Mouse (Mus musculus): ENCODE data around the gene Cd209g. TPM values are rescaled to one million over a fixed set of nuclear protein-coding genes. Genes with fewer than 3 reads are reported as not detected.

Gene Cd209g
- polyA plus RNA-seq, 1 experiment from 2014 or later, result not detected

- no peaks in the 10 kb centered on the region for H3K27me3 ChIP-seq (replicated peaks; ENCODE audit: control insufficient read depth, insufficient read depth, low read length)
- no peak overlapping the region for H3K27ac ChIP-seq (ENCODE audit: low read depth, low read length)
- H3K4me3 ChIP-seq (ENCODE audit: low read depth, low read length), result no peak overlapping the region
- WGBS, result 83% methylated on average over 1 of the region's 1 CpGs
- ATAC-seq, result no peak
- no peak overlapping the region for H3K4me2 ChIP-seq (replicated peaks; ENCODE audit: low read depth)
- no peak for TF ChIP-seq CTCF (IDR thresholded peaks at IDR 0.05; ENCODE audit: low read depth)
- no peaks in the 10 kb centered on the region for H3K9me3 ChIP-seq (ENCODE audit: control insufficient read depth)
- no peaks in the 10 kb centered on the region for H3K4me1 ChIP-seq (replicated peaks; ENCODE audit: control insufficient read depth, insufficient read depth, low read length)
- no peaks in the 10 kb centered on the region for H3K36me3 ChIP-seq (ENCODE audit: control insufficient read depth, insufficient read depth)
- H3K9ac ChIP-seq (ENCODE audit: low read depth, low read length), result no peak overlapping the region
These were observed 34.0 kb downstream of the Cd209g start for GRCm38 (mm10) chr8:4167918-4168317.

- H3K27me3 ChIP-seq (replicated peaks; ENCODE audit: control insufficient read depth, insufficient read depth, low read length), result no peaks in the 10 kb centered on the region
- no peaks in the 10 kb centered on the region for H3K9me3 ChIP-seq (ENCODE audit: control insufficient read depth)
- no peaks in the 10 kb centered on the region for H3K4me1 ChIP-seq (replicated peaks; ENCODE audit: control insufficient read depth, insufficient read depth, low read length)
- H3K27ac ChIP-seq (ENCODE audit: low read depth, low read length), result no peak overlapping the region
- no peaks in the 10 kb centered on the region for H3K36me3 ChIP-seq (ENCODE audit: control insufficient read depth, insufficient read depth)
- 74% methylated on average over 3 of the region's 3 CpGs for WGBS
- H3K4me3 ChIP-seq (ENCODE audit: low read depth, low read length), result no peak overlapping the region
- TF ChIP-seq CTCF (IDR thresholded peaks at IDR 0.05; ENCODE audit: low read depth), result no peak
- ATAC-seq, result no peak
- H3K9ac ChIP-seq (ENCODE audit: low read depth, low read length), result no peak overlapping the region
- no peak overlapping the region for H3K4me2 ChIP-seq (replicated peaks; ENCODE audit: low read depth)
These were observed 38.6 kb downstream of the Cd209g start for GRCm38 (mm10) chr8:4172486-4172885.

DNA sequence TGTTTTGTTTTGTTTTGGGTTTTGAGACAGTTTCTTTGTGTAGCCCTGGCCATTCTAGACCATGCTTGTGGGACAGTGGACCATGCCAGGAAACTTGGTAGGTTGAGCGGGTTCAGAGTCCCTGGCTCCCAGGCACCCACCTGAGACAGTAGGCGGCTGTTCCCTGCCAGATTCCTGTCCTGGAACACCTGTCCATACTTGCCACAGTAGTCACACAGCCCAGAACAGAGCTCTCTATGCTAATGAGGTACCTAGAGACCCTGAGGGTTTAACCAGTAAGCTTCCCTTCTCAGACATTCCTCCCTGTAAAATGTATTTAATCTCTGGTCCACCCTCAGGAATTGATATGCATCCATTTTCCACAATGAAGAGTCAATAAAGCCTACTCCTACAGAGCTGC is 40.1 kb downstream of the Cd209g start:
- Histone ChIP-seq H3K36me3 (ENCODE audit: control insufficient read depth, insufficient read depth) (no peaks in the 10 kb centered on the region), H3K27ac (ENCODE audit: low read depth, low read length) (no peak overlapping the region), H3K4me1 (replicated peaks; ENCODE audit: control insufficient read depth, insufficient read depth, low read length) (no peaks in the 10 kb centered on the region), H3K9me3 (ENCODE audit: control insufficient read depth) (no peaks in the 10 kb centered on the region), H3K9ac (ENCODE audit: low read depth, low read length) (no peak overlapping the region), H3K27me3 (replicated peaks; ENCODE audit: control insufficient read depth, insufficient read depth, low read length) (no peaks in the 10 kb centered on the region), H3K4me2 (replicated peaks; ENCODE audit: low read depth) (no peak overlapping the region), H3K4me3 (ENCODE audit: low read depth, low read length) (no peak overlapping the region)
- no peak for ATAC-seq
- TF ChIP-seq CTCF (IDR thresholded peaks at IDR 0.05; ENCODE audit: low read depth), result no peak
- WGBS, result 92% methylated on average over 2 of the region's 2 CpGs

DNA sequence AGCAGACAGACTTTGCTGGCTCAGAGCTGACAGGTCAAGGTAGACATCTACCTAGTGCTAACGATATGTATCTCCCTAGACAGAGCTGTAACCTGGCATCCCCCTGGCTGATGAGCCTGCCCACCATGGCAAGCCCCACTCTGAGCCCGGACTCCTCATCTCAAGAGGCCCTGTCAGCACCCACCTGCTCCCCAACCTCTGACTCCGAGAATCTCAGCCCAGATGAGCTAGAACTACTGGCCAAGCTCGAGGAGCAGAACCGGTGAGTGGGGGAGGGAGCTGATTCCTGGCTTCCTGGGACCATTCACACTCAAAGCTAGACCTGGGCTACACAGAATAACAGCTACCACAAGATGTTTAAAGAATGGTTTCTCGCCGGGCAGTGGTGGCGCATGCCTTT is 49.5 kb downstream of the Cd209g start:
- Histone ChIP-seq H3K4me2 (replicated peaks; ENCODE audit: low read depth) (no peak overlapping the region), H3K36me3 (ENCODE audit: control insufficient read depth, insufficient read depth) (peaks cover 21% of the 10 kb centered on the region; the same call in 1 of the 2 replicates), H3K4me1 (replicated peaks; ENCODE audit: control insufficient read depth, insufficient read depth, low read length) (no peaks in the 10 kb centered on the region), H3K27me3 (replicated peaks; ENCODE audit: control insufficient read depth, insufficient read depth, low read length) (no peaks in the 10 kb centered on the region), H3K4me3 (ENCODE audit: low read depth, low read length) (no peak overlapping the region), H3K9ac (ENCODE audit: low read depth, low read length) (no peak overlapping the region), H3K9me3 (ENCODE audit: control insufficient read depth) (no peaks in the 10 kb centered on the region), H3K27ac (ENCODE audit: low read depth, low read length) (no peak overlapping the region)
- WGBS, result 90% methylated on average over 8 of the region's 8 CpGs
- no peak for TF ChIP-seq CTCF (IDR thresholded peaks at IDR 0.05; ENCODE audit: low read depth)
- no peak for ATAC-seq

DNA sequence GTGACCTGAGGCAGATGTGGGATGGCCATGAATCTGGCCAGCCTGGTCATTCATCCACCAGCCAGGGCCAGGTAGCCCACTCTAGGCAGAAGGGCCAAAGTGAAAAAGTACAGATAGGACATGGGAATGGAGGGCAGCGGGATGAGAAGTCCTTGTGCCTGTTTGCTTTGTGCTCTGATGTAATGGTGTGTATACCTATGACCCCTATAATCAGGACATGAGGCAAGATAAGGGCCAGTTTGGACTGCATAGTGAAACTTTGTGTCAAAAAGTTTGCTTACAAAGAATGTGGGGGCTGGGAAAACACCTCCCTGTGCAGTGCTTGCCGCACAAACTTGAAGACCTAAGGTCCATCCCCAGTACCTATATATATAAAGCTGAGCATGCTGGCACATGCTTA is 52.3 kb downstream of the Cd209g start:
- H3K36me3 ChIP-seq (ENCODE audit: control insufficient read depth, insufficient read depth), result peaks cover 26% of the 10 kb centered on the region; the same call in 1 of the 2 replicates
- 77% methylated on average over 2 of the region's 2 CpGs for WGBS
- H3K9me3 ChIP-seq (ENCODE audit: control insufficient read depth), result no peaks in the 10 kb centered on the region
- H3K4me1 ChIP-seq (replicated peaks; ENCODE audit: control insufficient read depth, insufficient read depth, low read length), result no peaks in the 10 kb centered on the region
- no peak for TF ChIP-seq CTCF (IDR thresholded peaks at IDR 0.05; ENCODE audit: low read depth)
- no peak overlapping the region for H3K4me3 ChIP-seq (ENCODE audit: low read depth, low read length)
- no peak overlapping the region for H3K9ac ChIP-seq (ENCODE audit: low read depth, low read length)
- H3K4me2 ChIP-seq (replicated peaks; ENCODE audit: low read depth), result no peak overlapping the region
- no peaks in the 10 kb centered on the region for H3K27me3 ChIP-seq (replicated peaks; ENCODE audit: control insufficient read depth, insufficient read depth, low read length)
- no peak for ATAC-seq
- H3K27ac ChIP-seq (ENCODE audit: low read depth, low read length), result no peak overlapping the region

Other genes starting within 250 kb of the Cd209g start
- 0.13 and 0.30 TPM in 2 replicates for gene Cd209b, start 207.3 kb upstream of the Cd209g start, polyA plus RNA-seq (2015; fragmentation: Nextera tagmentation; extraction: Ambion mirVana)
- gene Cd209c, start 179.4 kb upstream of the Cd209g start, polyA plus RNA-seq (2015; fragmentation: Nextera tagmentation; extraction: Ambion mirVana), result 0.13 TPM in 1 of 2 replicates, not detected in the other
- gene Cd209f, start 28.3 kb upstream of the Cd209g start, polyA plus RNA-seq (2015; fragmentation: Nextera tagmentation; extraction: Ambion mirVana), result 0.33 TPM in 1 of 2 replicates, not detected in the other
- 6.6 and 8.3 TPM in 2 replicates for gene Evi5l, start 32.5 kb downstream of the Cd209g start, polyA plus RNA-seq (2015; fragmentation: Nextera tagmentation; extraction: Ambion mirVana)
- 0.99 and 1.1 TPM in 2 replicates for gene Prr36, start 83.4 kb downstream of the Cd209g start, polyA plus RNA-seq (2015; fragmentation: Nextera tagmentation; extraction: Ambion mirVana)
- gene Lrrc8e, start 92.7 kb downstream of the Cd209g start, polyA plus RNA-seq (2015; fragmentation: Nextera tagmentation; extraction: Ambion mirVana), result 2.8 and 3.3 TPM in 2 replicates
- gene Map2k7, start 104.6 kb downstream of the Cd209g start, polyA plus RNA-seq (2015; fragmentation: Nextera tagmentation; extraction: Ambion mirVana), result 14.3 and 16.6 TPM in 2 replicates
- 0.20 and 0.74 TPM in 2 replicates for gene Gm49320, start 104.8 kb downstream of the Cd209g start, polyA plus RNA-seq (2015; fragmentation: Nextera tagmentation; extraction: Ambion mirVana)
- gene Tgfbr3l, start 114.1 kb downstream of the Cd209g start, polyA plus RNA-seq (2015; fragmentation: Nextera tagmentation; extraction: Ambion mirVana), result 0.87 and 2.1 TPM in 2 replicates
- gene Snapc2, start 119.0 kb downstream of the Cd209g start, polyA plus RNA-seq (2015; fragmentation: Nextera tagmentation; extraction: Ambion mirVana), result 21.5 and 22.2 TPM in 2 replicates
- 27.4 and 29.4 TPM in 2 replicates for gene Ctxn1, start 125.2 kb downstream of the Cd209g start, polyA plus RNA-seq (2015; fragmentation: Nextera tagmentation; extraction: Ambion mirVana)
- gene Timm44, start 141.8 kb downstream of the Cd209g start, polyA plus RNA-seq (2015; fragmentation: Nextera tagmentation; extraction: Ambion mirVana), result 33.7 and 35.5 TPM in 2 replicates
- 190 and 217 TPM in 2 replicates for gene Ccl25, start 191.1 kb downstream of the Cd209g start, polyA plus RNA-seq (2015; fragmentation: Nextera tagmentation; extraction: Ambion mirVana)
- 64.8 and 73.4 TPM in 2 replicates for gene Elavl1, start 191.3 kb downstream of the Cd209g start, polyA plus RNA-seq (2015; fragmentation: Nextera tagmentation; extraction: Ambion mirVana)

Data from intestine, postnatal 0 days (tissue).